Mouse (Mus musculus) testis, adult 2 months (tissue): Measurements from ENCODE around the gene E030018B13Rik.

ENCODE experiments used
- CTCF ChIP-seq: fragments of 200-500 bp; IDR thresholded peaks from 2 replicates; pipeline ENCODE4 v1.5.1; 2012; ENCODE audit warnings: low read depth, mild to moderate bottlenecking, inconsistent platforms, low read length, moderate library complexity; ENCODE audit not compliant: control insufficient read depth, insufficient read depth, insufficient replicate concordance
- POLR2A ChIP-seq: fragments of 200-500 bp; IDR thresholded peaks from 2 replicates; pipeline ENCODE4 v1.6.1; 2012; ENCODE audit warnings: low read depth, mild to moderate bottlenecking, inconsistent platforms, low read length, moderate library complexity; ENCODE audit not compliant: control insufficient read depth

DNA sequence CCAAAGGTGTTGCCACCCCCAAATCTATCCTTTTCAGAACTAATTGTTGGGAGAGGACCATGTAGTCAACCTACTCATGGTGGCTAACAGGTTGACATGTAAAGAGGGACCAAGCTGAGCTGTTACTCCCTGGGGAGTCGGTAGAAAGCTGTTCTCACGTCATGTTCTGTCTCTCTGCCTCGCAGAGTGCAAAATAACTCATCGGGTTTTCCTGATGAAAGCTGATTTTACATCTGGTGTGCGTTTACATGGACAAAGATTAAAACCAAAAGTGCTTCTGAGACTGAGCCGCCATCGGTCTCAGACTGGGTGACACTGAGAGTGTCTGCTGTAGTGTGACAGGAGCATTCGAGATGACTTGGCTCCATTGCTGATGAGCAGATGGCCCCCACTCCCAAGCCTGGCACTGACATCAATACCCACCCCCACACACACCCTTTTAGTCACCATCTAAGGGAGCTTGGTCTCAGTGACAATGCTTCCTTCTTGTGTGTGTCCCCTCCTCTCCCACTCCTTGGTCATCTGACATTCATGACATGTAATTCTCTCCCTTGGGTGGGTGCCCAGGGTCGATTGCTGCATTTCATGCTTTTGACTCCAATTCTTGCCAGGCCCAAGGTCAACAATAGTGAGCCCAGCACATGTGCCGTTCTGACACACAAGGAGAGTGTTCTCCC lies 34.4 kb downstream of the E030018B13Rik start:
- TF ChIP-seq POLR2A (no peak), CTCF (no peak)
